Mouse (Mus musculus): ENCODE results near the gene Rasgef1b.

Rasgef1b gene

GRCm38 (mm10) chr5:99606164-99606858 is 122.6 kb downstream of the Rasgef1b start:
- in situ Hi-C loops (cut with MboI, MseI): no loop called here

- in situ Hi-C loops (cut with MboI, MseI): no loop called here
These were observed 126.4 kb downstream of the Rasgef1b start for GRCm38 (mm10) chr5:99602244-99603023.

GRCm38 (mm10) chr5:99599376-99599775 is 129.5 kb downstream of the Rasgef1b start:
- in situ Hi-C loops (cut with MboI, MseI): no loop called here

DNA sequence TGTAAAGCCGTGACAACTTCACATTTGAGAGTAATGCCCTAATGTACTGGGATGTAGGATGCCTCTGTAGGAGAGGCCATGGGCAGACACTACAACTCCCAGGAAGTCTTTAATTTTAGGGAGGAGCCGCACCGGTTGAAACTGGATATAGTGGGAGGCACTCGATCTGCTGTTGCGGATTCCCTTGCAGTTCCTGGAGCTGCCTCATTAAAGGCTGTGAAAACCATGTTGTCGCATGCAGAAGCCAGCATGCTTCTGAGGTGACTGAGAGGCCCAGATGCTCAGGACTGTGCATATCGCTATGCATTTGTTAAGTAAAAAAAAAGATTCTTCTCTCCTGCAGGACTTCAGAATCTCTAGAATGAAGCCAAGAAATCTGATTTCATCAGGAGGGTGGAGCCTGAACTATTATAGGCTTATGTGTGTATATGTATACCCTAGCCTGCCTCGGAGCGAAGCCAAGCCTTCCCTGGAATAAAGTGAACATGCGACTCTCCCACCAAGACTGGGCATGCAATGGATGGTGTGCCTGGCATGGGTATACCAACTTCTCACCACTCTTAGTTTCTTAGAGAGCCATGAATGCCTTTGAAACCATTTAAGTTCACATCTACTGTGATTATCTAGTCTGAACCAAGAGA is 130.3 kb downstream of the Rasgef1b start:
- in situ Hi-C loops (cut with MboI, MseI): no loop called here

DNA sequence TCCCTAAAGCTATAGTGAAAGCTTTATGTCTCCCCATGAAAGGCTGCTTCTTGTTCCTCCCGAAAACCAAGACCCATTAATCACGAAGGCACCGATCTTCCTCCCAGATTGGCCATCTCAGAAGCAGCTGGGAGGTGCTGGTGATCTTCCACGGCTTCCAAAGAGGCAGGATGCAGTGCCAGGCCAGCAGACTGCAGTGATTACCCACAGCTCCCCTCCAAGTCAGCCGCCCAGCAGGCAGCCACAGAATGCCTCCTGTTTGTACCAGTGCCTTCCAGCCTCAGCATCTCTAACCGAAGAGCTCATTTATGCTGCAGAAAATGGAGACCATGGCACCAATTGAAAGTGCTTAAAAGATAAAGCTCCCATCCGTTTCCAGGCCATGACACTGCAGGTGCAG is 131.2 kb downstream of the Rasgef1b start:
- in situ Hi-C loops (cut with MboI, MseI): no loop called here

DNA sequence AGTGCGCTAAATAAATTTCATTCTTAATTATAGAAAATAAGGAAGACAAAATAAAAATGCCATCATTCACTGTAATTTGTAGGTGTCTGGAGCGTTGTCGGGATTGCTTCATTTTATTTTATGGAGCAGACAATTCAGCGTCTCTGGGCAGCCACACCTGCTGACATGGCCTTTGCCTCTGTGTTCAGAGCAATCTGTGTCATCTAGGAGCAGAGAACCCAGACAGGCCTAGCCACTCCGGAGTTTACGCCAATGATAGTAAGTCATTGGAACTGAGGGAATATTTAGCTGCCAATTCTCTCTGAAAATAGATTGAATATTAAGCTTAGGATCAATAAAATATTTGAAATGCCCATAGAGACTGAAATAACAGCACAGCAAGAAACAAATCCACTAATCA is 137.5 kb downstream of the Rasgef1b start:
- in situ Hi-C loops (cut with MboI, MseI): no loop called here

DNA sequence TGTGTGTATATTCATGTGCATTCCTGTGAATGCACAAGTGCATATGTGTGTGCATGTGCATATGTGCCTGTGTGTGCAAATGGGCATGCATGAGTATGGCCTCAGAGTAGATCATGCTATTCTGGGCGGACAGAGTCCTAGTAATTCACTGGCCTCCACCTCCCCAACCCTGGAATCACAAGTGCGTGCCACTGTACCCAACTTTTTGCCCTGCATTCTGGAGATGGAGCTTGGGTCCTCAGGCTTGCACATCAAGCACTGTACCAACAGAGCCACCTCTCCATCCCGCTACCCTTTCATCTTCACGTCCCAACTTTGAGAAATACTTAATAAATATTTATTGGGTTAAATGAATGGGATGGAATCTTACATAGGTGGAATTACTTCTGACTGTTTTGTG is 138.3 kb downstream of the Rasgef1b start:
- in situ Hi-C loops (cut with MboI, MseI): no loop called here

GRCm38 (mm10) chr5:99587994-99588393 is 140.9 kb downstream of the Rasgef1b start:
- in situ Hi-C loops (cut with MboI, MseI): no loop called here

- in situ Hi-C loops (cut with MboI, MseI): no loop called here
These were observed 141.3 kb downstream of the Rasgef1b start for GRCm38 (mm10) chr5:99587589-99587988.

DNA sequence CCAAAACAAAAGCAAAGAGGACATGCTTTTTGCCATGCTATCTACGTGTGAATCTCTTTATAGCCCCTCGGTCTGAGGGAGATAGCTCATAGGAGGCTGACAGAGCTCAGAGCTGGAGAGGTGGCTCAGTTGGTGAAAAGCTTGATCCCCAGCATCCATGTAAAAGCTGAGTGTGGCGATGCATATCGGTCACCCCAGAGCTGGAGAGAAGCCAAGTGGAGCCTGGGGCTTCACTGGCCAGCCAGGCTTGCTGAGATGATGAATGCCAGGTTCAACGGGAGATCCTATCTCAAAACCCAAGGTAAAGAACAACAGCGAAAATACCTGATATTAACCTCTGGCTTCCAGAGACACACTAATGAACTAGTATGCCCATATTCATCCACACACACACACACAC is 142.6 kb downstream of the Rasgef1b start:
- in situ Hi-C loops (cut with MboI, MseI): no loop called here

DNA sequence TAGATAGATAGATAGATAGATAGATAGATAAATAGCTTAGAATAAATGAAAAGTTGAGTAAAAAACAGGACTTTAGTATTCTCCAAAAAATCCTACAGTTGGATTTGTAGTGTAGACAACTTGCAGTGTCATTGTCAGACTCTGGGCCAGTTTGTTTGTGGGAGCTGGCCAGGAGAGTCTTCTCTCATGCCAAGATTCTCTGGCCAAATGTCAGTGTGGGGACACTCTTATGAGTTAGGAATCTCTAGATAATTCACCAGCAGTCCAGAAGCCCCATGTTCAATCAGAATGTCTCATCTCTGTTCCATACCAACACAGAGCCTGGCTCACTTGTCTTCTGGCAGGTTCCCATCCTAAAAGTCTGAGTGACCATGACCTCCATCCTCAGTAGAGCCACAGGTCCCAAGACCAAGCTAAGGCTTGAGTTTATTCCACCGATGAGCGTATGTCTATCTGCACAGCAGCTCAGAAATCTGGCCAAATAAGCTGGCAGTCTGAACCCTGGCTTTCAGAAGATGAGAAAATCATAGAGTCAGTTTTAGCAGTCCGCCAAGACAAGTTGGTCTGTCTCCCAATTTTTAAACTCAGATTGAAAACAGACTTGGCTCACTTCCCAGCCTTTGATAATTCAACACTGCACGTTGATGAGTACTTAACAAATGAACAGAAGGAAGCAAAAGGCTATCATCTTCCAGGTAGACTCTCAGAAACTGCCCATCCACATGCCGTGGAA is 143.5 kb downstream of the Rasgef1b start:
- in situ Hi-C loops (cut with MboI, MseI): no loop called here

DNA sequence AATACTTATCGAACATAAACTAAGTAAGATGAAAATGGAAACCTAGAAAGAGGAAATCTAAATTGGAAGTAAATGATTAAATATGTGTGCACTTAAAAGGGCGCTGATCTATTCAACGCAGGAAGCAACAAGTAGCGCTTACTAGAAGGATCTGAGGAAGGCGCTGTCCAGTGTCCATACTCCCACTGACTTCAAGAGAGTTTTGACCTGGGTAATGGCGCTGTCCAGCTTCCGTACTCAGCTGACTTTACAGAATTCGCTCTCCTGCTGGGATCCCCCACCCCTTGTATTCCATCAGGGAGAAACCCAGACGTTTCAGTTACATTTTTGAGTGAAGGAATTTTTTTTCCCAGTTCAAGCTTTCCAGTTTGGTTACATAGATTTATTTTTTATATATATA is 144.6 kb downstream of the Rasgef1b start:
- in situ Hi-C loops (cut with MboI, MseI): no loop called here

- in situ Hi-C loops (cut with MboI, MseI): no loop called here
These were observed 146.8 kb downstream of the Rasgef1b start for GRCm38 (mm10) chr5:99582055-99582454.

DNA sequence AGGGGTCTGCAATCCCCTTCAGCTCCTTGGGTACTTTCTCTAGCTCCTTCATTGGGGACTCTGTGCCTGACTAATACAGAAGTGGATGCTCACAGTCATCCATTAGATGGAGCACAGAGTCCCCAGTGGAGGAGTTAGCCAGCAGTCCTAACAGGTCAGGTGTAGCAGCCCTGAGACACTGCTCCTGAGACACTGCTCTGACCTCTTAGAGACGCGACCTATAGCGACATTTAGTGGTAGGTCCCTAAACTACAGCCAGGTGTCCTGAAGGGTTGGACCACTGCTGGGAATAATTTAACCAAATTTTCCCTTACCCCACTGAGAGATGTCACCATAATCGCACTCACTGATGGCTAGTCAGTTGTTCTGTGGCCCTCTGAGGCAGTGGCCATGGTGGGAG is 150.2 kb downstream of the Rasgef1b start:
- in situ Hi-C loops (cut with MboI, MseI): no loop called here

DNA sequence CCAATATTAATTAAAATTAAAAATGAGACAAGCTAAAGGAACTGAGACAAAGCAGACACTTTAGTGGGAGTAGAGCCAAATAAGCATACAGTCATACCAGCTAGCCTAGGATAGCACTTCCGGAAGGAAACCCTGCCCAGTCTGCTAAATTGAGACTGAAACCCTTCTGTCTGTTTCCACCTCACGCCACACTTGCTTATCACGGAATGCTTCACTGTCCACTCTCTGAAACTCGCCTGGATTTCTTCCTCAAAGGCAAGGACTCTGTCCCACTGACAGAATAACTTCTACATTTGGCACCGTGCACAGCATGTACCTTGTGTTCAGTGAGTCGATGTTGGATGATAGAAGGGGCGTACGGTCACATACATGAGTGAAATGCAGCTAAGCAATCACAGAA is 153.0 kb downstream of the Rasgef1b start:
- in situ Hi-C loops (cut with MboI, MseI): no loop called here

DNA sequence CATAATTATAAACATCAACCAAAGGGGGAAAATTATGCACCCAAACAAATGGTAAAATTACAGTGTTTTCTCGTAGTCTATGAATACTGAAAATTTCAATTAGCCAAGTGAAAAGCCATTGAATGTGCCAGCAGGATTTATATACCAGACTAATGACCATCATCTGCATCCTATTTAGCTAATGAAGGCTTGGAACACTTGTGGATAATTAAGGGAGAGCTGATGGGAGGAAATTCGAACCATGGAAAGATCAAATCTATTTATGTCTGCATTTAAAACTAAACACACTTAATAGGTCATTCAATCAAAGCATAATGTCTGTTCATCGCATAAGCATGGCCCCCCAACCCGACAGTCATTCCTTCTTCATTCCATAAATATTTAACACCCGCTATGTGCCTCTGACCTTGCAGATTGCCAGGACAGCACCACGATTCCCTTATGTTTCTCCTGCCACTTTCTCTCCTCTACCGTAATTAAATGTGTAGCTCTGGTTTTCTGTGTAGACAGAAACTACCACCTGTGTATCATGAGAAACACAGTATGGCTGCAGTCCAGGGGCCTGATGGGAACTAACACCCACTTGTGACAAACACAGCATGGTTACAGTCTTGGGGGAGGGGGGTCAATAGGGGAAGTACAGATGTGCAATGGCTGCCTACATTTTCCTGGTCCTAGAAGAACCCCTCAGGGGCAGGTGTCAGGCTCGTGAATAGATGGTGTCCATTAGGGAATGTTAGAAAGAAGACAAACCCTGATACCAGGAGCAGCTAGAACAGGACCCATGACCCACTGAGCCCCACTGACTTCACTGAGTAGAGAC is 164.2 kb downstream of the Rasgef1b start:
- in situ Hi-C loops (cut with MboI, MseI): no loop called here

DNA sequence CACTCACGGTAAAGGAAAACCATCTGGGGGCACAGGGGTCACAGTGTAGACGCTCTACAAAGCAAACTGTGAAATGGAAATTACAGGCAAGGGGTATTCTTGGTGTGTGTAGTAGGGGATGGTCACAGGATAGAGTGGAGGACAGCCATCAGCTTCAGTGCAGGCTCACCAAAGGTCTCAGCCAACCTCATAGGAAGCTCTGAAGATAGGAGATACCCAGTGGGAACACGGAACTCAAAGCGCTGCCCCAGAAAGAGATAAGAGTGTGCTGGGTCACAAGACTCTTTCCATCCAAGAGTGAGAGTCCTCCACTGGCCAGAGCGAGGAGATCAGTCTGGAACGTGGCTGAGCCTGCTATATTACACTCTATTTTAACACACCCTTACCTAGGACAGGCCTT is 166.8 kb downstream of the Rasgef1b start:
- in situ Hi-C loops (cut with MboI, MseI): no loop called here

- in situ Hi-C loops (cut with MboI, MseI): no loop called here
These were observed 169.1 kb downstream of the Rasgef1b start for GRCm38 (mm10) chr5:99559814-99560213.

GRCm38 (mm10) chr5:99558231-99558630 is 170.6 kb downstream of the Rasgef1b start:
- in situ Hi-C loops (cut with MboI, MseI): no loop called here

- in situ Hi-C loops (cut with MboI, MseI): no loop called here
These were observed 176.2 kb downstream of the Rasgef1b start for GRCm38 (mm10) chr5:99552645-99553044.

Data from T-helper 2 cell (primary cell).